Mouse (Mus musculus) testis, adult 2 months (tissue): Measurements from ENCODE around the gene Spic. TPM values are rescaled to one million over a fixed set of nuclear protein-coding genes. Genes with fewer than 3 reads are reported as not detected.
"Not testable (repeated sequence)": the region's sequence is repeated elsewhere in the genome, so short reads cannot be mapped to it uniquely, and the experiment has no call there.

Source experiments
- H3K27ac ChIP-seq: fragments of 200-500 bp; 2 replicates; pipeline ENCODE4 v1.5.1; 2012; ENCODE audit warnings: low read depth, low read length; ENCODE audit not compliant: control insufficient read depth, insufficient read depth
- H3K27me3 ChIP-seq: fragments of 200-500 bp; 2 replicates; pipeline ENCODE4 v1.6.1; 2012; ENCODE audit warnings: mild to moderate bottlenecking, low read length, moderate library complexity; ENCODE audit not compliant: control insufficient read depth, insufficient read depth
- H3K36me3 ChIP-seq: fragments of 200-500 bp; 2 replicates; pipeline ENCODE4 v1.6.1; 2012; ENCODE audit warnings: mild to moderate bottlenecking, low read length; ENCODE audit not compliant: control insufficient read depth, insufficient read depth
- H3K4me1 ChIP-seq: fragments of 200-500 bp; 2 replicates; pipeline ENCODE4 v1.6.1; 2012; ENCODE audit warnings: low read length; ENCODE audit not compliant: control insufficient read depth, insufficient read depth
- H3K4me3 ChIP-seq: fragments of 200-500 bp; 2 replicates; pipeline ENCODE4 v1.5.1; 2012; ENCODE audit warnings: low read depth, mild to moderate bottlenecking, low read length, moderate library complexity, mixed read lengths; ENCODE audit not compliant: control insufficient read depth
- CTCF ChIP-seq: fragments of 200-500 bp; IDR thresholded peaks from 2 replicates; pipeline ENCODE4 v1.5.1; 2012; ENCODE audit warnings: low read depth, mild to moderate bottlenecking, inconsistent platforms, low read length, moderate library complexity; ENCODE audit not compliant: control insufficient read depth, insufficient read depth, insufficient replicate concordance
- POLR2A ChIP-seq: fragments of 200-500 bp; IDR thresholded peaks from 2 replicates; pipeline ENCODE4 v1.6.1; 2012; ENCODE audit warnings: low read depth, mild to moderate bottlenecking, inconsistent platforms, low read length, moderate library complexity; ENCODE audit not compliant: control insufficient read depth
- polyA plus RNA-seq: library from polyadenylated mRNA; depleted of rRNA; stranded (reverse); fragments of >200 nt; gene quantifications from 2 replicates; pipeline ENCODE4 v1.2.3, GENCODE M21; 2012

Spic gene
- polyA plus RNA-seq, 1 experiment, result not detected

DNA sequence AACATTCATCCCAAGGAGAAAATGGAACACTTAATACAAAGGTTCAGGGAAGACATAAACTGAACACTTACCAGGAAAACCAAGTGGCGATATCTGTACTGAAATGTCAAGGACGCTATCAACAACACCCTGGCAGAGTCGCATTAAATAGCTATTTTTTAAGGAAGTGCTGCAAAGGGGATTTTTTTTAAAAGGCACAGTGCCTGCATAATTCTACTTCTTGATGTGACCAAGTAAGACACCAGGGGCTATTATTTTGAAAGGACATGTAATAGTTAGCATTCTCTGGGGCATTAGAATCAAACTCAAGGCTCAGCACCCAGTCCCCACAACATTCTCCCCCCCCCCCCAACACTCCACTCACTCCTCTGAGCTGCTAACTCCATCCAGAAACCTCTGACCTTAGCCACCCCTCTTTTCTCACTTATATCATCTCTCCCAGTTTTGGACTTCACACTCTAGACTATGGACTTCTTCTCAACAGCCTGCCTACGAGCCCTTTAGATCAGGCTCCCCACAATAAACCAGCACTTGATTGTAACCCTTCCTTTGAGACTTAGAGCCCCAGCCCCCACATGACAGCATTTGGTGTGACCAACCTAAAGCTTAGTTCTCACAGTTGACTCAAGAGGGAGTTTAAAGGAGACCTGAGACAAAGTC, 1.8 kb downstream of the Spic start:
- TF ChIP-seq CTCF (no peak), POLR2A (no peak)
- Histone ChIP-seq H3K27ac (no peak overlapping the region), H3K4me1 (no peaks in the 10 kb centered on the region), H3K36me3 (no peaks in the 10 kb centered on the region), H3K4me3 (no peak overlapping the region), H3K27me3 (no peaks in the 10 kb centered on the region)

DNA sequence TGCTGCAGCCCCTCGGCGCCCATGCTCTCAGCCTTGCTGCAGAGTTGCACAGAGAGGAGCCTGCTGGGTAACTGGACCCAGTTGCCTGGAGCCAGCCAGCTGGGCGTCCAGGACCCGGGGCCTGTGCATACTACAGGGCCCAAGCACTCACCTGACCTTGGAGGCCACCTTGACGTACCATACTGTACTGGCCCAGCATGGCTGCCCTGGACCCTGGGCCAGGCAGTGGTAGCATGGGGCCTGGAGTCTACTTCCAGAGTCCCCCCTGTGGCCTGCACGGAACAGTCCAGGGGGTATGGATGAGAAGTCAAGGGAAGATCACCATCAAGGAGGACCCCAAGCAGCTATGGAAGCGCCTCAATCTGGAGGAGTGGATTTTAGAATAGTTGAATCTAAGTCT, 12.0 kb downstream of the Spic start:
- Histone ChIP-seq H3K4me1 (peaks cover 4% of the 10 kb centered on the region; the same call in 1 of the 2 replicates), H3K27me3 (no peaks in the 10 kb centered on the region), H3K4me3 (no peak overlapping the region), H3K36me3 (no peaks in the 10 kb centered on the region), H3K27ac (no peak overlapping the region)
- no peak for TF ChIP-seq CTCF
- no peak for TF ChIP-seq POLR2A

DNA sequence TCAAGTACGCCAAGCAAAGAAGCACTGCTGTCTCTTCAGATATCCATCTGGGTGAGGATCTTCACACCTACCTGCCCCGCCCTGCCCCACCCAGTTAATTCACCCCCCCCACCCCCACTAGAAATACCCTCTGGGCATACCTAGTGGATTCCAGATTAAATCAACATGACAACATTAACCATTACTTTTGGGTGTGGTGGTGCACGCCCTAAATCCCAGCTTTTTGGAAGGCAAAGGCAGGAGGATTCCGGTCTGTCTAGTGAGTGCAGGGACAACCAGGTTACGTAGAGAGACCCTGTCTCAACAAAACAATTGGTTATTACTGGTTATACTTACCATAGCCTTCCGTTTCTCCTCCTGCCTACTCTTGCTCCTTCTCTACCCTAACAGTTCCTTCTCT, 12.7 kb downstream of the Spic start:
- H3K36me3 ChIP-seq, result no peaks in the 10 kb centered on the region
- no peak overlapping the region for H3K4me3 ChIP-seq
- no peak for TF ChIP-seq CTCF
- peaks cover 4% of the 10 kb centered on the region; the same call in 1 of the 2 replicates for H3K4me1 ChIP-seq
- no peak overlapping the region for H3K27ac ChIP-seq
- H3K27me3 ChIP-seq, result no peaks in the 10 kb centered on the region

DNA sequence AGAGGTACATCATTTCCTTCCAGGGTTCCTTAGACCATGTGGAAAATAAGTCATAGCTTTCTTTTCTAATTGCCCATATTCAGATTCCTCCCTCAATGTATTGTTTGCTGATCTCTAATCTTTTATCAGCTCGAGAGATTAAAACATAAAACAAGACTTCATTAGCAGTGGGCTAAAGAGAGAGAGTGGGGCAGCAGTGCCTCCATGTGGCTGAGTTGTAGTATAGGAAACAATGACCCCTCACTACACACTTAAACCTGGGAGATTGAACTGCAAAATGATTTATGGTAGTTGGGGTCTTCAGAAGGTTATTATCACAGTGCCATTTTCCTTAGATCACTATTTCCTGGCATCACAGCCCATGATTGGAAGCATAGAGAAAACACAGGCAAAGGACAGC, 15.1 kb downstream of the Spic start:
- Histone ChIP-seq H3K4me3 (no peak overlapping the region), H3K36me3 (no peaks in the 10 kb centered on the region), H3K4me1 (peaks cover 4% of the 10 kb centered on the region; the same call in 1 of the 2 replicates), H3K27ac (no peak overlapping the region), H3K27me3 (no peaks in the 10 kb centered on the region)
- no peak for TF ChIP-seq POLR2A
- no peak for TF ChIP-seq CTCF

DNA sequence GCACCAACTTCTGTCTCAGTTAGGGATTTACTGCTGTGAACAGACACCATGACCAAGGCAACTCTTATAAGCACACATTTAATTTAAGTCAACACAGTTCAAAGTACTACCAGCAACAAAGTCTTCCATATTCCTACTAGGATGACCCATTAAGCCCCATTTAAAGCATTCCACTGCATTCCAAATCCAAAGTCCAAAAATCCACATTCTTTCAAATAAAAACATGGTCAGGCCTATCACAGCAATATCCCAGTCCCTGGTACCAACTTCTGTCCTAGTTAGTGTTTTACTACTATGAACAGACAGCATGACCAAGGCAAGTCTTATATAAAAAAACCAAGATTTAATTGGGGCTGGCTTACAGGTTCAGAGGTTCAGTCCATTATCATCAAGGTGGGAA, 21.0 kb downstream of the Spic start:
- not testable (repeated sequence) for H3K27me3 ChIP-seq, H3K36me3 ChIP-seq, H3K4me1 ChIP-seq, H3K27ac ChIP-seq, H3K4me3 ChIP-seq

DNA sequence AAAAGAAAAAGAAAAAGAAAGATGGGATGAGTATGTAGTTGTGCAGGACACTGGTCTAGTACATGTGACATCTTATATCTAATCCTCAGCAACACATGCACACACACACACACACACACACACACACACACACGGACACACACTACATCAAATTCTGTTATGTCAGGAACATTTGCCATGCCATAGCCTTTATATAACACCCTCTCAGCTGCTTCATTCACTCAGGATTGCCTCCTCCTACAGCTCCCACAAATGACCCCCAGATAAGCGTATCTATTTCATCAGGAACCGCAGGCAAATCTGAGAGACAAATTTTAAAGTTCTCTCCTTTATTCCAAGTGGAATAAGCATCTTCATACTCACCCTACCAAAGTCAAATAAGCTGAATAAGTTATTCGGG, 25.9 kb downstream of the Spic start:
- no peaks in the 10 kb centered on the region for H3K4me1 ChIP-seq
- H3K36me3 ChIP-seq, result no peaks in the 10 kb centered on the region
- no peaks in the 10 kb centered on the region for H3K27me3 ChIP-seq
- no peak for TF ChIP-seq POLR2A
- H3K4me3 ChIP-seq, result no peak overlapping the region
- no peak overlapping the region for H3K27ac ChIP-seq

DNA sequence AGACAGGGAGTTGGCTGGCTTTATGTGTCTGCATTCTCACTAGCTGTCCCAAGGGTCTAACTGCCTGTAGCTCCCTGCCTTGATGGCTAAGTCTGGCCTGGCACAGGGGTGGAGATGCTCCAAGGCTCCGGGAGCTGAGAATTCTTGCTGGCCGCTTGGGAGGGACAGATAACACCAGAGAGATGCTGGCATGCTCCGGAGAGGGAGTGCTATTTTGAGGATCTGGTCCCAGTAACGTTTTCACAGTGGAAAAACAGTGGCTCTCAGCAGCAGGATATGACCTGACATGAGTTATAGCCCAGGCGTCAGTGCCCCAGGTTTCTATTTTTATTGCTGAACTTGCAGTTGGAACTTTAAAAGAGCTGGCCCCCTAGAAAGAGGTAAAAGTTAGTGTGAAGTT, 39.4 kb downstream of the Spic start:
- TF ChIP-seq CTCF (no peak), POLR2A (no peak)

DNA sequence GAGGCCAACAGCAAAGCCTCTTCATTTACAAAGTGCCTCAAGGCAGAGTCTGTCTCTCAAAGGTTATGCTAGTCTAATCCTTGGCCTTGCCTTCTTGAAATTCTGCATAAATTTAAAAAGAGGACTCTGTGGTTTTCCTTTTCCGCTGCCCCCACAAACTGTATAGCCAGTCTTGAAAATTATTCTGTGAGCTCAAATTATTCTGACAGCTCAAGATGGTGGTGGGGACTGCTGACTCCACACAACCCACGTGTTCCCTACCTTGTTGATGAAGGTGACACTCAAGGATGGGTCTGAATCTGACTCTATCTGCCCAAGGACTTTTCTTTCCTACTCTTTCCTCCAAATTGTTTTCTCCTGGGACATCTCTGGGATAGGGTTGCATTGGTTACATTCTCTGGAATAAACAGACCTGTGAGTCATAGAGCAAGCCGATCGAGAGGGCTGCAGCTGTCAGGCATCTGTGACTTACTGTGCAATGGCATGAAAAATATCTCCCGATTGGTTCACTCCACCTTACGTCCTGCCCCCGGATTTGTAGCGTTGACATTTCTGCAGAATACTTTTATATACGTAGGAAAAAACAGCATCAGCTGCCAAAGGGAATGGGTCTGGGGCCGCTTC, 53.4 kb downstream of the Spic start:
- Histone ChIP-seq H3K27me3 (no peaks in the 10 kb centered on the region), H3K4me3 (no peak overlapping the region), H3K4me1 (peaks cover 4% of the 10 kb centered on the region), H3K27ac (no peak overlapping the region), H3K36me3 (no peaks in the 10 kb centered on the region)
- no peak for TF ChIP-seq POLR2A
- TF ChIP-seq CTCF, result no peak

More for the DNA sequence above, 39.4 kb downstream of the Spic start:
- Histone ChIP-seq H3K27ac (no peak overlapping the region), H3K27me3 (no peaks in the 10 kb centered on the region), H3K36me3 (no peaks in the 10 kb centered on the region), H3K4me1 (no peaks in the 10 kb centered on the region), H3K4me3 (no peak overlapping the region)
